Mouse (Mus musculus): ENCODE data around the gene Lypla2. TPM values are rescaled to one million over a fixed set of nuclear protein-coding genes. Genes with fewer than 3 reads are reported as not detected.

The Lypla2 gene
- polyA plus RNA-seq, 1 experiment from 2014 or later = 119 TPM

- no peak overlapping the region for H3K4me2 ChIP-seq (replicated peaks)
- ATAC-seq (ENCODE audit: insufficient number of reproducible peaks, low FRiP score, low TSS enrichment, low read depth) = no peak
- 91% methylated on average over 13 of the region's 13 CpGs for WGBS
- H3K4me3 ChIP-seq (replicated peaks) = no peak overlapping the region
- peaks cover 4% of the 10 kb centered on the region; the same call in 1 of the 2 replicates for H3K36me3 ChIP-seq
- H3K9ac ChIP-seq = no peak overlapping the region
- peaks cover 11% of the 10 kb centered on the region for H3K4me1 ChIP-seq
- H3K9me3 ChIP-seq (replicated peaks) = no peaks in the 10 kb centered on the region
- H3K27me3 ChIP-seq = no peaks in the 10 kb centered on the region
- H3K27ac ChIP-seq (replicated peaks) = no peak overlapping the region
Observed at GRCm38 (mm10) chr4:135918635-135919279, 53.7 kb downstream of the Lypla2 start.

Other genes starting within 250 kb of the Lypla2 start
- gene Il22ra1, start 244.5 kb downstream of the Lypla2 start, polyA plus RNA-seq (2015; fragmentation: Nextera tagmentation; extraction: Ambion mirVana) = 0.62 and 1.1 TPM in 2 replicates
- 6.3 and 7.7 TPM in 2 replicates for gene Myom3, start 212.9 kb downstream of the Lypla2 start, polyA plus RNA-seq (2015; fragmentation: Nextera tagmentation; extraction: Ambion mirVana)
- gene Srsf10, start 116.9 kb downstream of the Lypla2 start, polyA plus RNA-seq (2015; fragmentation: Nextera tagmentation; extraction: Ambion mirVana) = 198 and 214 TPM in 2 replicates
- 157 and 161 TPM in 2 replicates for gene Pnrc2, start 98.8 kb downstream of the Lypla2 start, polyA plus RNA-seq (2015; fragmentation: Nextera tagmentation; extraction: Ambion mirVana)
- 0.85 and 1.0 TPM in 2 replicates for gene Cnr2, start 77.2 kb downstream of the Lypla2 start, polyA plus RNA-seq (2015; fragmentation: Nextera tagmentation; extraction: Ambion mirVana)
- 78.2 and 82.1 TPM in 2 replicates for gene Fuca1, start 51.9 kb downstream of the Lypla2 start, polyA plus RNA-seq (2015; fragmentation: Nextera tagmentation; extraction: Ambion mirVana)
- 78.2 and 79.8 TPM in 2 replicates for gene Hmgcl, start 26.2 kb downstream of the Lypla2 start, polyA plus RNA-seq (2015; fragmentation: Nextera tagmentation; extraction: Ambion mirVana)
- 44.7 and 48.0 TPM in 2 replicates for gene Gale, start 8.9 kb downstream of the Lypla2 start, polyA plus RNA-seq (2015; fragmentation: Nextera tagmentation; extraction: Ambion mirVana)
- 52.7 and 56.7 TPM in 2 replicates for gene Pithd1, start 14.6 kb upstream of the Lypla2 start, polyA plus RNA-seq (2015; fragmentation: Nextera tagmentation; extraction: Ambion mirVana)
- gene Eloa, start 49.1 kb upstream of the Lypla2 start, polyA plus RNA-seq (2015; fragmentation: Nextera tagmentation; extraction: Ambion mirVana) = 43.0 and 44.8 TPM in 2 replicates
- 427 and 463 TPM in 2 replicates for gene Rpl11, start 80.8 kb upstream of the Lypla2 start, polyA plus RNA-seq (2015; fragmentation: Nextera tagmentation; extraction: Ambion mirVana)
- 432 and 441 TPM in 2 replicates for gene Id3, start 170.9 kb upstream of the Lypla2 start, polyA plus RNA-seq (2015; fragmentation: Nextera tagmentation; extraction: Ambion mirVana)
- 10.1 and 12.5 TPM in 2 replicates for gene E2f2, start 199.8 kb upstream of the Lypla2 start, polyA plus RNA-seq (2015; fragmentation: Nextera tagmentation; extraction: Ambion mirVana)
- gene Asap3, start 233.7 kb upstream of the Lypla2 start, polyA plus RNA-seq (2015; fragmentation: Nextera tagmentation; extraction: Ambion mirVana) = 13.3 and 14.1 TPM in 2 replicates

Measured in embryonic facial prominence, embryonic 15.5 days (tissue).